Mouse (Mus musculus) olfactory bulb, adult 2 months (tissue): ENCODE measurements at regions not wholly inside any gene's neighbourhood (a gene's known extent, or its start where the extent isn't known, plus 50 kb on each side); places are given as distances from the start of the nearest gene placed in this dataset.

Experiments
- CTCF ChIP-seq: fragments of 200-500 bp; IDR thresholded peaks from 2 replicates; pipeline ENCODE4 v1.5.1; 2012; ENCODE audit warnings: low read depth, mild to moderate bottlenecking, low read length, moderate library complexity; ENCODE audit not compliant: insufficient read depth
- POLR2A ChIP-seq: fragments of 200-500 bp; IDR thresholded peaks from 2 replicates; pipeline ENCODE4 v1.6.1; 2012; ENCODE audit warnings: mild to moderate bottlenecking, low read depth, low read length, moderate library complexity; ENCODE audit not compliant: insufficient read depth

DNA sequence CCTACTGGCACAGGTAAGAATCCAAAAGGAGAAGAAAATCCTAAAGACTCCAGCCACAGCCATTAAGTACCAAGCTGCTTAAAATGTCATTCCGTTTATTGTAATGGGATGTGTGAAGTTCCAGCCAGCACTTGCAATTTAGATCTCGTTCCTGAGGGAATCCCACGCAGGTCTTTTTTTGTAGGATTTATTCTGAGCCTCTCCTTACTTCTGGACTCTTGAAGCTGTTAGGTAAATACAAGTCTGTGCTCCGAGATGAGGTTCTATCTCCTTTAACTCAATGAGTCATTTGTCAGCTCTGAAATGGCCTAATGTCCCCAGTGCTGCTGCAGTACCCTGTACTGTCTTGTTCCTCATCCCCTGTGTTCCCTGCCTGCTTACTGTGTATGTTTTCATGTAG lies 94.9 kb upstream of the Eef1e1 start:
- TF ChIP-seq CTCF: no peak
- TF ChIP-seq POLR2A: no peak
